Comparison of ENCODE assay signal across 24 mouse cellular contexts in the genomic region with DNA sequence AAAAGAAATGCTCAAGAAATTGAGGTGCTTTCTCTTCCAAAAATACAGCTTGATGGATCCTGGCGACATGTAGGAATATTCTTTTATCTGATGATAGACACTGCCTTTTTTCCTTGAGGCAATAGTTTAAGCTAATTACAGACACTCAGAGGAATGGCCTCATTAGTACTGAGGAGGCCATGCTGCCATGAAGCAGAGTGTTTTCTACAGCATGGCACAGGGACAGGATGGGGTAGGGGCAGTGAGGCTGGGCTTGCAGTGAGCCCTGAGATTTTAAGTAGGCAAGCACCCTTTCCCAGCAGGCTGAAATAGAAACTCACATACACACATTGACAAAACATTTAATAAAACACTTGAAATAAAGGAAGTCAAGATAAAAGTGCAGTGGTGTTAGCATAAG.
"Had no signal": no experiment of that assay in that cellular context is flagged by ENCODE, and none has a peak within 500 bp of the region (broad histone marks: within the 10 kb centered on the region; RNA-seq: fewer than 3 reads in every experiment).

No protein-coding gene starts in this region.

- H3K27ac ChIP-seq: gastrocnemius, adult 2 months; heart, embryonic 10.5 days; hindbrain, embryonic 13.5 days; hindbrain, postnatal 0 days; kidney, embryonic 15.5 days; kidney, postnatal 0 days; limb, embryonic 13.5 days; limb, embryonic 15.5 days; liver, embryonic 12.5 days; liver, embryonic 14.5 days had no signal

- H3K9ac ChIP-seq: heart, embryonic 12.5 days; hindbrain, embryonic 13.5 days; kidney, embryonic 15.5 days; limb, embryonic 13.5 days; limb, embryonic 15.5 days; liver, embryonic 12.5 days; liver, embryonic 14.5 days had no signal

- ATAC-seq: hindbrain, postnatal 0 days; intestine, embryonic 16.5 days; liver, embryonic 12.5 days had no signal

- H3K4me1 ChIP-seq: heart, embryonic 10.5 days; heart, embryonic 12.5 days; hindbrain, embryonic 13.5 days; kidney, embryonic 15.5 days; limb, embryonic 13.5 days; limb, embryonic 15.5 days had no signal

- H3K27me3 ChIP-seq: heart, embryonic 12.5 days; hindbrain, embryonic 13.5 days; kidney, embryonic 15.5 days; limb, embryonic 13.5 days; limb, embryonic 15.5 days; liver, embryonic 12.5 days had no signal

- H3K36me3 ChIP-seq: heart, embryonic 10.5 days; heart, embryonic 12.5 days; hindbrain, embryonic 13.5 days; kidney, embryonic 15.5 days; limb, embryonic 13.5 days; limb, embryonic 15.5 days; liver, embryonic 12.5 days had no signal

- H3K4me3 ChIP-seq: gastrocnemius, adult 2 months; heart, embryonic 10.5 days; heart, embryonic 12.5 days; hindbrain, embryonic 13.5 days; kidney, embryonic 15.5 days; limb, embryonic 13.5 days; limb, embryonic 15.5 days; liver, embryonic 12.5 days had no signal

- H3K4me2 ChIP-seq: heart, embryonic 12.5 days; hindbrain, embryonic 13.5 days; kidney, embryonic 15.5 days; limb, embryonic 13.5 days; limb, embryonic 15.5 days; liver, embryonic 12.5 days had no signal

- DNase-seq: gastrocnemius, adult 2 months; gastrocnemius, postnatal 10 days; gastrocnemius, postnatal 25 days; heart, adult 18-20 months; heart, postnatal 10 days; kidney, adult 11 months; kidney, adult 2 months; kidney, adult 9 months; kidney, postnatal 14 days; kidney, postnatal 36 days; layer of hippocampus, adult 9-11 months; layer of hippocampus, postnatal 36 days; left cerebral cortex, postnatal 4 days had no signal

- H3K9me3 ChIP-seq: heart, embryonic 10.5 days; heart, embryonic 12.5 days; hindbrain, embryonic 13.5 days; kidney, embryonic 15.5 days; limb, embryonic 13.5 days; limb, embryonic 15.5 days; liver, embryonic 12.5 days had no signal
